Mouse (Mus musculus): ENCODE results near the gene Osbpl6. TPM values are rescaled to one million over a fixed set of nuclear protein-coding genes. Genes with fewer than 3 reads are reported as not detected.

The Osbpl6 gene
- polyA plus RNA-seq, 1 experiment from 2014 or later: 22.1 TPM

DNA sequence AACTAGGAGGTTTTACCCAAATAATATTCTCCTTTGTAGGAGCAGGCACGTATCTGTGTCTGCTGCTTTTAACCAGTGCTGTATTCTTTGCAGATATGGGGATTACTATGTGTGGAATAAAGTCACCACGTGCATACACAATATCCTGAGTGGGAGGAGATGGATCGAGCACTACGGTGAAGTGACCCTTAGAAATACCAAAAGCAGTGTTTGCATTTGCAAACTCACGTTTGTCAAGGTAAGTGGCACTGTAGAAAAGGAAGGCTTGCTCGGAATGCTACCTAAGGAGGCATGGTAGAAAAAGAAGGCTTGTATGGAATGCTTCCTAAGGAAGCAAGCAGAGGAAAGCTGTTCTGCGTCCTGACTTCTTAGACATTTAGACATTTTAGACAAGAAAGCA, 183.9 kb downstream of the Osbpl6 start:
- no peak for ATAC-seq (ENCODE audit: low FRiP score, low TSS enrichment)
- Histone ChIP-seq H3K9ac (replicated peaks; ENCODE audit: low read length) (no peak overlapping the region), H3K4me2 (ENCODE audit: low read length) (no peak overlapping the region), H3K4me3 (replicated peaks; ENCODE audit: low read depth, low read length) (no peak overlapping the region), H3K27ac (replicated peaks; ENCODE audit: low read depth, low read length) (no peak overlapping the region), H3K36me3 (ENCODE audit: control insufficient read depth, insufficient read depth, low read length) (peaks cover 24% of the 10 kb centered on the region), H3K27me3 (ENCODE audit: control insufficient read depth, insufficient read depth, low read length) (no peaks in the 10 kb centered on the region), H3K4me1 (ENCODE audit: control insufficient read depth, insufficient read depth, low read length) (no peaks in the 10 kb centered on the region), H3K9me3 (ENCODE audit: control insufficient read depth, low read length) (no peaks in the 10 kb centered on the region)
- DNase-seq: no peak
- WGBS: 92% methylated on average over 7 of the region's 7 CpGs

- Histone ChIP-seq H3K36me3 (ENCODE audit: control insufficient read depth, insufficient read depth, low read length) (peaks cover 11% of the 10 kb centered on the region), H3K9ac (replicated peaks; ENCODE audit: low read length) (no peak overlapping the region), H3K27me3 (ENCODE audit: control insufficient read depth, insufficient read depth, low read length) (no peaks in the 10 kb centered on the region), H3K4me1 (ENCODE audit: control insufficient read depth, insufficient read depth, low read length) (no peaks in the 10 kb centered on the region), H3K9me3 (ENCODE audit: control insufficient read depth, low read length) (no peaks in the 10 kb centered on the region), H3K4me2 (ENCODE audit: low read length) (no peak overlapping the region), H3K27ac (replicated peaks; ENCODE audit: low read depth, low read length) (no peak overlapping the region), H3K4me3 (replicated peaks; ENCODE audit: low read depth, low read length) (no peak overlapping the region)
- DNase-seq: no peak
- WGBS: 89% methylated on average over 3 of the region's 3 CpGs
- ATAC-seq (ENCODE audit: low FRiP score, low TSS enrichment): no peak
Measured at GRCm38 (mm10) chr2:76592401-76592924, 186.2 kb downstream of the Osbpl6 start.

DNA sequence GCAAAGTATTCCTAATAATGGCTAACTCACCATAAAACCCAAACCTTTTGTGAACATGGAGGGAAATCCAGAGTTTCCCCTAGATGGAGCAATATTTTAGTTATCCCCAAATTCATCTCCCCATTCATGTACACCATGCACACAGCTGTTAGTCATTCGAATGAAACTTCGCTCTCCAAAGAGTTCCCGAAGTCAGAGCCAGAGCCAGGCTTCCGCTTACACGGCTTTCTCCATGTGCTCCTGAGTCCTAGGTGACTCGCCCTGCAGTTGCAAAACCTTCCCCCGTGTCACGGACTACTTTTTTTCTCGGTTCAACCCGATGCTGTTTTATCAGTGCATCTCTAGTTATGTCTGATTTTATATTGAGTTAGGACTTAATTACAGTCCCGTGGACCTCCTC, 191.2 kb downstream of the Osbpl6 start:
- no peaks in the 10 kb centered on the region for H3K27me3 ChIP-seq (ENCODE audit: control insufficient read depth, insufficient read depth, low read length)
- H3K9me3 ChIP-seq (ENCODE audit: control insufficient read depth, low read length): no peaks in the 10 kb centered on the region
- no peak overlapping the region for H3K4me2 ChIP-seq (ENCODE audit: low read length)
- no peaks in the 10 kb centered on the region for H3K4me1 ChIP-seq (ENCODE audit: control insufficient read depth, insufficient read depth, low read length)
- no peak overlapping the region for H3K4me3 ChIP-seq (replicated peaks; ENCODE audit: low read depth, low read length)
- DNase-seq (no peak), ATAC-seq (ENCODE audit: low FRiP score, low TSS enrichment) (no peak)
- 87% methylated on average over 11 of the region's 11 CpGs for WGBS
- H3K9ac ChIP-seq (replicated peaks; ENCODE audit: low read length): no peak overlapping the region
- H3K27ac ChIP-seq (replicated peaks; ENCODE audit: low read depth, low read length): no peak overlapping the region
- peaks cover 2% of the 10 kb centered on the region for H3K36me3 ChIP-seq (ENCODE audit: control insufficient read depth, insufficient read depth, low read length)

GRCm38 (mm10) chr2:76599214-76599613, 192.9 kb downstream of the Osbpl6 start:
- Histone ChIP-seq H3K36me3 (ENCODE audit: control insufficient read depth, insufficient read depth, low read length) (no peaks in the 10 kb centered on the region; the same call in 1 of the 2 replicates), H3K27me3 (ENCODE audit: control insufficient read depth, insufficient read depth, low read length) (no peaks in the 10 kb centered on the region), H3K27ac (replicated peaks; ENCODE audit: low read depth, low read length) (no peak overlapping the region), H3K9me3 (ENCODE audit: control insufficient read depth, low read length) (no peaks in the 10 kb centered on the region), H3K4me2 (ENCODE audit: low read length) (no peak overlapping the region), H3K4me3 (replicated peaks; ENCODE audit: low read depth, low read length) (no peak overlapping the region), H3K4me1 (ENCODE audit: control insufficient read depth, insufficient read depth, low read length) (no peaks in the 10 kb centered on the region), H3K9ac (replicated peaks; ENCODE audit: low read length) (no peak overlapping the region)
- no peak for ATAC-seq (ENCODE audit: low FRiP score, low TSS enrichment)
- WGBS: 86% methylated on average over 5 of the region's 5 CpGs
- DNase-seq: peak; percentile 25

GRCm38 (mm10) chr2:76602256-76602655, 195.9 kb downstream of the Osbpl6 start:
- H3K4me3 ChIP-seq (replicated peaks; ENCODE audit: low read depth, low read length): no peak overlapping the region
- H3K27me3 ChIP-seq (ENCODE audit: control insufficient read depth, insufficient read depth, low read length): no peaks in the 10 kb centered on the region
- H3K4me1 ChIP-seq (ENCODE audit: control insufficient read depth, insufficient read depth, low read length): no peaks in the 10 kb centered on the region
- H3K9me3 ChIP-seq (ENCODE audit: control insufficient read depth, low read length): no peaks in the 10 kb centered on the region
- H3K4me2 ChIP-seq (ENCODE audit: low read length): no peak overlapping the region
- no peaks in the 10 kb centered on the region for H3K36me3 ChIP-seq (ENCODE audit: control insufficient read depth, insufficient read depth, low read length)
- ATAC-seq (ENCODE audit: low FRiP score, low TSS enrichment) (no peak), DNase-seq (no peak)
- H3K27ac ChIP-seq (replicated peaks; ENCODE audit: low read depth, low read length): no peak overlapping the region
- 97% methylated on average over 1 of the region's 1 CpGs for WGBS
- H3K9ac ChIP-seq (replicated peaks; ENCODE audit: low read length): no peak overlapping the region

- H3K36me3 ChIP-seq (ENCODE audit: control insufficient read depth, insufficient read depth, low read length): no peaks in the 10 kb centered on the region
- ATAC-seq (ENCODE audit: low FRiP score, low TSS enrichment) (no peak), DNase-seq (no peak)
- H3K9ac ChIP-seq (replicated peaks; ENCODE audit: low read length): no peak overlapping the region
- H3K4me2 ChIP-seq (ENCODE audit: low read length): no peak overlapping the region
- H3K4me1 ChIP-seq (ENCODE audit: control insufficient read depth, insufficient read depth, low read length): no peaks in the 10 kb centered on the region
- H3K4me3 ChIP-seq (replicated peaks; ENCODE audit: low read depth, low read length): no peak overlapping the region
- no peaks in the 10 kb centered on the region for H3K27me3 ChIP-seq (ENCODE audit: control insufficient read depth, insufficient read depth, low read length)
- no peak overlapping the region for H3K27ac ChIP-seq (replicated peaks; ENCODE audit: low read depth, low read length)
- WGBS: 90% methylated on average over 3 of the region's 3 CpGs
- no peaks in the 10 kb centered on the region for H3K9me3 ChIP-seq (ENCODE audit: control insufficient read depth, low read length)
Measured at GRCm38 (mm10) chr2:76606704-76607103, 200.4 kb downstream of the Osbpl6 start.

DNA sequence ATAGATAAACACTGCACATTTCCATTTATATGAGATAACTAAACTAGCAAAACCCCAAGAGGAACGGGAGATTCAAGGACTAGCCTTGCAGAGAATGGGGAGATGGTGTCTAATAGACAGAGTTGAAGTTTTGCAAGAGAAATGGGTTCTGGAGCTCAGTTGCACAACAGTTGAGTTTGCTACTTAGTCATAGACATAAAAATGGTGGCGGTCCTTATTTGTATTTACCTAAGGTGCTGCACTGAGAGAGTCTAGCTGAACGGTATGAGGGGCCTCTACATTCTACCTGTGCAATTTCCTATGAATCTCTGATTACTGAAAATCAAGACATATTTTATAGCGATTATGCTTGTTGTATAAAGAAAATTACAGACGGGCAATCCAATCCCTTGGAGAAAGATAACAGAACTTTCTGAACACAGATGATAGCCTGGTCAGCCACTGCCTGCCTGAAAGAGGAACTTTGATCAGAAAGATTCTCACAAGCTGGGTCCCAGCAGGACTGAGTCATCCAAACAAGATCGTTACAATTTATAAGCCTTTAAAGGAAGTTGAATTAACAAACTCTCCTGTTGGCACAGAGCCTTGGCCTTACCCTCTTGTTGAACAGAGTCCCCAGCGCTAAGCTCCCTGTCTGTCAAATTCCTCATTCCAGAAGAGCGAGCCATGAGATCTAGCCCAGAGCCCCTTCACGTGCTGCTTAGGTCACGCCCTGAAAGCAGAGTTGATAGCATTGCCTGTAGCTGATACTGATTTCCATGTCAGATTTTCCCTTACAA, 204.2 kb downstream of the Osbpl6 start:
- DNase-seq: no peak
- no peaks in the 10 kb centered on the region for H3K4me1 ChIP-seq (ENCODE audit: control insufficient read depth, insufficient read depth, low read length)
- H3K4me3 ChIP-seq (replicated peaks; ENCODE audit: low read depth, low read length): no peak overlapping the region
- H3K9ac ChIP-seq (replicated peaks; ENCODE audit: low read length): no peak overlapping the region
- no peaks in the 10 kb centered on the region for H3K9me3 ChIP-seq (ENCODE audit: control insufficient read depth, low read length)
- no peak for ATAC-seq (ENCODE audit: low FRiP score, low TSS enrichment)
- H3K4me2 ChIP-seq (ENCODE audit: low read length): no peak overlapping the region
- H3K27me3 ChIP-seq (ENCODE audit: control insufficient read depth, insufficient read depth, low read length): no peaks in the 10 kb centered on the region
- H3K36me3 ChIP-seq (ENCODE audit: control insufficient read depth, insufficient read depth, low read length): no peaks in the 10 kb centered on the region
- 88% methylated on average over 10 of the region's 10 CpGs for WGBS
- no peak overlapping the region for H3K27ac ChIP-seq (replicated peaks; ENCODE audit: low read depth, low read length)

- 88% methylated on average over 3 of the region's 3 CpGs for WGBS
- Histone ChIP-seq H3K27me3 (ENCODE audit: control insufficient read depth, insufficient read depth, low read length) (no peaks in the 10 kb centered on the region), H3K4me1 (ENCODE audit: control insufficient read depth, insufficient read depth, low read length) (no peaks in the 10 kb centered on the region), H3K4me3 (replicated peaks; ENCODE audit: low read depth, low read length) (no peak overlapping the region), H3K9me3 (ENCODE audit: control insufficient read depth, low read length) (no peaks in the 10 kb centered on the region), H3K27ac (replicated peaks; ENCODE audit: low read depth, low read length) (no peak overlapping the region), H3K36me3 (ENCODE audit: control insufficient read depth, insufficient read depth, low read length) (no peaks in the 10 kb centered on the region), H3K4me2 (ENCODE audit: low read length) (no peak overlapping the region), H3K9ac (replicated peaks; ENCODE audit: low read length) (no peak overlapping the region)
- DNase-seq (no peak), ATAC-seq (ENCODE audit: low FRiP score, low TSS enrichment) (no peak)
Measured at GRCm38 (mm10) chr2:76611996-76612395, 205.7 kb downstream of the Osbpl6 start.

DNA sequence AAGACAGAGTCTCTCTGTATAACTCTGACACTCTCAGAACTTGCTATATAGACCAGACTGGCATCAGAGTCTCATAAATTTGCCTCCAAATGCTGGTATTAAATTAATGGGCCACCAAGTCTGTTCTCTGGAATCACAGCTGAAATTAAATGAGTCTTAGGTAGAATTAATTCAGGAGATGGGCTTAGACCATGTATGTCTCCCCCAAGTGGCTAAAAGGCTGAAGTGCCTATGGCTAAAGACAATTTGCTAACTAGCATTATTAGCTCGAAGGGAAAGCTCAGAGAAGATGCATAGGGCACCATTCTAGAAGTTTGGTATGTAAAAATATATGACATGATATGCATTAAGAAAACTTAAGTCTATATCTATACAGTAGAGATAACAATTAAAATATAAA, 211.8 kb downstream of the Osbpl6 start:
- WGBS: 33% methylated on average over 1 of the region's 1 CpGs
- no peaks in the 10 kb centered on the region for H3K27me3 ChIP-seq (ENCODE audit: control insufficient read depth, insufficient read depth, low read length)

More for the DNA sequence above, 211.8 kb downstream of the Osbpl6 start:
- DNase-seq (peak; percentile 88), ATAC-seq (ENCODE audit: low FRiP score, low TSS enrichment) (no peak; the same call in 1 of the 2 replicates)
- Histone ChIP-seq H3K36me3 (ENCODE audit: control insufficient read depth, insufficient read depth, low read length) (peaks cover 4% of the 10 kb centered on the region; the same call in 1 of the 2 replicates), H3K9ac (replicated peaks; ENCODE audit: low read length) (no peak overlapping the region), H3K4me3 (replicated peaks; ENCODE audit: low read depth, low read length) (no peak overlapping the region), H3K9me3 (ENCODE audit: control insufficient read depth, low read length) (no peaks in the 10 kb centered on the region), H3K27ac (replicated peaks; ENCODE audit: low read depth, low read length) (no peak overlapping the region), H3K4me2 (ENCODE audit: low read length) (no peak overlapping the region), H3K4me1 (ENCODE audit: control insufficient read depth, insufficient read depth, low read length) (no peaks in the 10 kb centered on the region)
